Mouse (Mus musculus): ENCODE data around the gene Chic2. TPM values are rescaled to one million over a fixed set of nuclear protein-coding genes. Genes with fewer than 3 reads are reported as not detected.

The Chic2 gene
- polyA plus RNA-seq, 1 experiment: 18.3 TPM

DNA sequence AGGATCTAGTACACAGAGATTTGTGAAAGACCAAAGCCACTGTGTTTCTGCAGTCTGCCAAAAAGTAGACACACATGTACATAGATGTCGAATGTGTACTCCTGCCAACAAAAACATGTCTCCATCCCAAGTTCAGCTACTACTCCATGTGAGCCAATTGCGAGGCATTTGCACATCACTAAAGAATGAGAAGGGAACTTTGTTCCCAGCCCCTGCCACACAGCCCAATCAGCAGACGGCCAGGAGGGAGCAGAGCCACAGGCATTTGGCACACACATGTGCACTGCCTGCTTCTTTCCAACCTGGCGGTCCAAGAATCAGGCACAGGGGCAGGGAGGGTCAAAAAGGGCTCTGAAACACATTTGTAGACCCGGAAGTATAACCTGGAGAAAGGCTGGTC, 81.8 kb downstream of the Chic2 start:
- Histone ChIP-seq H3K4me1 (ENCODE audit: control insufficient read depth, insufficient read depth, low read length) (no peaks in the 10 kb centered on the region), H3K27ac (ENCODE audit: control insufficient read depth, insufficient read depth, low read depth, low read length, poor library complexity) (no peak overlapping the region), H3K4me3 (replicated peaks; ENCODE audit: control insufficient read depth, low read depth, low read length) (no peak overlapping the region)
- no peak for TF ChIP-seq CTCF (IDR thresholded peaks at IDR 0.05; ENCODE audit: control insufficient read depth, insufficient read depth, low read length)
- no peak for TF ChIP-seq POLR2A (IDR thresholded peaks at IDR 0.05; ENCODE audit: borderline replicate concordance, control insufficient read depth, low read depth, low read length)
- WGBS: 68% methylated on average over 5 of the region's 5 CpGs

DNA sequence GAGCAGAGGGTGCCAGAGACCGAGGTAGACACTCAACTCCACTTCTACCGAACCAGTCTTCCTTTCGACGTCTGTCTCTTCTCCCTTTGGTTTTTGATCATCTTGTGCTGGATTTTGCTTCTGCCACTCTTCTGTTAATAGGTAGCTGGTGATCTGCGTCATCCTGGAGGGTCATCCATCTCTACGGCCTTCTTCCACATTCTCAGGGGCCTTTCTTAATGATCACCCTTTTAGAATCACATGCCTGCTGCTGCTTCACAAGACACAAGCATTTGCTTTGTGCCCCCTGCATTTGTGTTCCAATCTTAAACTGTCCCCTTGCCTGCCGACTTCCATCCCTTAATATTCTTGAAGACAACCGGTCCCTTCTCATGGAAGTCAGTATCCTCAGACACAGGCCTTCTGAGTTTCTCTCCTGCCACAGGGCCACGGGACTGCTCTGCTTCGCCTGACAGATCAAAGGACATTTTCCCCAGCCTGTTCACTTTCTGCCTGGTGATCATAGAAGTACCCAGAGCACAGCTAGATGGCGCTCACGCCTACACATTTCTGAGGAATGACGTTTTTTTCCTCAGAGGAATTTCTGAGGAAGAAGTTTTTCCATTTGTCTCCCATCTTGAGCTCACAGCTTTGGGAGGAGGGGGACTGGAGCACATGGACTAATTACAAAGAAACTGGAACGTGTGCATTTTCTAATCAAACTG, 83.6 kb downstream of the Chic2 start:
- Histone ChIP-seq H3K4me3 (replicated peaks; ENCODE audit: control insufficient read depth, low read depth, low read length) (no peak overlapping the region), H3K4me1 (ENCODE audit: control insufficient read depth, insufficient read depth, low read length) (no peaks in the 10 kb centered on the region), H3K27ac (ENCODE audit: control insufficient read depth, insufficient read depth, low read depth, low read length, poor library complexity) (no peak overlapping the region)
- TF ChIP-seq POLR2A (IDR thresholded peaks at IDR 0.05; ENCODE audit: borderline replicate concordance, control insufficient read depth, low read depth, low read length) (no peak), CTCF (IDR thresholded peaks at IDR 0.05; ENCODE audit: control insufficient read depth, insufficient read depth, low read length) (peak; percentile 18; the same call in 1 of the 2 replicates)
- WGBS: 34% methylated on average over 14 of the region's 14 CpGs

DNA sequence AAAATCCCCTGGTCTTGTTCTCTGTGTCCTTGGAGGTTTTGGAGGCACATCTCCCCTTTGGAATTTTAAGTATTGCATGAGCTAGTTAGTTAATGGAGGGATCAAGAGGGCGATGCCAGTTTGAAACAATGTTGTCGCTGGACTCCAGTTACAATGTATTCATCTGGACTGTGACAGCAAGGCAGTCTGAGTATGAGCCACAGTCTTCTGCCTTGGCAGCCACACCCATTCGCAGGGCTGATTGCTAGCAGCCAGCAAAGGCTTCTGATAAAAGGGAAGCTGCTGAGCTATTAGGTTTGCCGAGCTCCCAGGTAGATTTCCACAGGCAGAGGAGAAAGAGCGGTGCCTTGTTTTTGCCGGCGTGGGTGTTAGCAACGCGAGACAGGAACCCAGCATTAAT, 84.3 kb downstream of the Chic2 start:
- Histone ChIP-seq H3K4me1 (ENCODE audit: control insufficient read depth, insufficient read depth, low read length) (no peaks in the 10 kb centered on the region), H3K27ac (ENCODE audit: control insufficient read depth, insufficient read depth, low read depth, low read length, poor library complexity) (no peak overlapping the region), H3K4me3 (replicated peaks; ENCODE audit: control insufficient read depth, low read depth, low read length) (no peak overlapping the region)
- 48% methylated on average over 9 of the region's 9 CpGs for WGBS
- no peak for TF ChIP-seq POLR2A (IDR thresholded peaks at IDR 0.05; ENCODE audit: borderline replicate concordance, control insufficient read depth, low read depth, low read length)
- TF ChIP-seq CTCF (IDR thresholded peaks at IDR 0.05; ENCODE audit: control insufficient read depth, insufficient read depth, low read length): no peak

DNA sequence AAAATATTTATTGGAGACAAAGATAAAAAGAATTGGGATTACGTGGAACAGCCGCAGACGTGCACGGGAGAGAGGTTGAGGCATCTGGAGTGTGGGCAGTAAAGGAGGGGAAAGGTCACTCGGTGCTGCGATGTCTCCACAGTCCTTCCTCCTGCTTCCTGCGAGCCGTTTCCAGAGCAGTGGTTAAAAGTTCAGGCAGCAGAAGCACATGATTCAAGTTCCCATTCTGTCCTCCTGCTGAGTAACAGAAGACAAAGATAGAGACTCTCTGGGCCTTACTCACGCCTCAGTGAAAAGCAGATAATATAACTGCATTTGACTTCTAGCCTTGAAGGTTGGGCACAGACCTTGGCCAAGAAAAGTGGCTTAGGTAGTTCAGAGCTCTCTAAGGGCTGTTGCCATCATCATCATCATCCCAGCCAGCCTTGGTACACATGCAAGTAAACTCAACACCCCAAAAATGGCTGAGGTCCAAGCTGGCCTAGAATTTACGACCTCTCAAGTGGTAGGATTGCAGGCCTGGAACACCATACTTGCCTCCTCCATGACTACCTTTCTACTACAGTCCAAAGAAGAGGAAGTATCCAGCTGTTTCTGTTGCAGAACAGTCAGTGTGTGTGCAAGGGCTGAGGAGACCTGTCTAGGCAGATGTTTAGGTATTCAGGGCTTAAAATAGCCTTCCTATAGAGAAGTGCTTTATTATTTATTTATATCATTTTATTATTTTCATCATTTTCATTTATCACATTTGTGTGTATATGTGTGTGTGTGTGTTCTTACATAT, 87.1 kb downstream of the Chic2 start:
- WGBS: 27% methylated on average over 10 of the region's 10 CpGs
- Histone ChIP-seq H3K4me1 (ENCODE audit: control insufficient read depth, insufficient read depth, low read length) (no peaks in the 10 kb centered on the region), H3K4me3 (replicated peaks; ENCODE audit: control insufficient read depth, low read depth, low read length) (no peak overlapping the region), H3K27ac (ENCODE audit: control insufficient read depth, insufficient read depth, low read depth, low read length, poor library complexity) (no peak overlapping the region)
- TF ChIP-seq CTCF (IDR thresholded peaks at IDR 0.05; ENCODE audit: control insufficient read depth, insufficient read depth, low read length) (no peak), POLR2A (IDR thresholded peaks at IDR 0.05; ENCODE audit: borderline replicate concordance, control insufficient read depth, low read depth, low read length) (no peak)

DNA sequence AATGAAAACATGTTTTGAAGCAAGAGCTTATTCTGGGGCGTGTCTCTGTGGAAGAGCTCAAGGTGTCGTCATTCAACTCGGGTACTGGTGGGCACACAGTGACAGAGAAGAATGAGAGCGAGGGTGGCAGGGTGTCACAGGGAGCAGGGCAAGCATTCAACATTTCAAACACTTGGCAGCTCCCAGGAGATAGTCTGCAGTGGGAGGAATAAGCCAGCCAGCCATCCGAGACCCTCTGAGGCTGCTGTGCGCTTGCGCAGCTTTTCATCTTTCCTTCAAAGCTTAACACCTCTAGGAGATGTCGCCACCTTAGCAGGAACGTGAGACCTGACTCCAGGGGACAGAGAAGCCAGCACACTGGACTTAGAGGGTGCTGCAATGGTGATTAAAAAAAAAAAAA, 88.2 kb downstream of the Chic2 start:
- Histone ChIP-seq H3K27ac (ENCODE audit: control insufficient read depth, insufficient read depth, low read depth, low read length, poor library complexity) (no peak overlapping the region), H3K4me3 (replicated peaks; ENCODE audit: control insufficient read depth, low read depth, low read length) (no peak overlapping the region), H3K4me1 (ENCODE audit: control insufficient read depth, insufficient read depth, low read length) (no peaks in the 10 kb centered on the region)
- WGBS: 55% methylated on average over 9 of the region's 9 CpGs
- no peak for TF ChIP-seq CTCF (IDR thresholded peaks at IDR 0.05; ENCODE audit: control insufficient read depth, insufficient read depth, low read length)
- TF ChIP-seq POLR2A (IDR thresholded peaks at IDR 0.05; ENCODE audit: borderline replicate concordance, control insufficient read depth, low read depth, low read length): no peak

DNA sequence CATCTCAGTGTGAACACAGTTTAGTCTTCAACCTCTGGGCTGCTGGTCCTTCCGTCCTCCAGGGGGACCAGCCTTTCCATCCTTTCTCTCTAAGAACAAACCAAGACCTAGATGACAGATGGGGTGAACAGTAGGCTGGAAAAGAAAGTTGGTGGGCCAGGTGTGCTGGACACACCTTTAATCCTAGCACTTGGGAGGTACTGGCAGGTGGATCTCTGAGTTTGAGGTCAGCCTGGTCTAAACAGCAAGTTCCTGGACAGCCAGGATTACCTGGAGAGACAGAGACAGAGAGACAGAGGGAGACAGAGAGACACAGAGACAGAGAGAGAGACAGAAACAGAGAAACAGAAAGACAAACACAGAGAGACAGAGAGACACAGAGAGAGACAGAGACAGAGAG, 89.0 kb downstream of the Chic2 start:
- WGBS: 74% methylated on average over 1 of the region's 1 CpGs
- Histone ChIP-seq H3K4me3 (replicated peaks; ENCODE audit: control insufficient read depth, low read depth, low read length) (no peak overlapping the region), H3K27ac (ENCODE audit: control insufficient read depth, insufficient read depth, low read depth, low read length, poor library complexity) (no peak overlapping the region), H3K4me1 (ENCODE audit: control insufficient read depth, insufficient read depth, low read length) (no peaks in the 10 kb centered on the region)
- TF ChIP-seq CTCF (IDR thresholded peaks at IDR 0.05; ENCODE audit: control insufficient read depth, insufficient read depth, low read length) (no peak), POLR2A (IDR thresholded peaks at IDR 0.05; ENCODE audit: borderline replicate concordance, control insufficient read depth, low read depth, low read length) (no peak)

DNA sequence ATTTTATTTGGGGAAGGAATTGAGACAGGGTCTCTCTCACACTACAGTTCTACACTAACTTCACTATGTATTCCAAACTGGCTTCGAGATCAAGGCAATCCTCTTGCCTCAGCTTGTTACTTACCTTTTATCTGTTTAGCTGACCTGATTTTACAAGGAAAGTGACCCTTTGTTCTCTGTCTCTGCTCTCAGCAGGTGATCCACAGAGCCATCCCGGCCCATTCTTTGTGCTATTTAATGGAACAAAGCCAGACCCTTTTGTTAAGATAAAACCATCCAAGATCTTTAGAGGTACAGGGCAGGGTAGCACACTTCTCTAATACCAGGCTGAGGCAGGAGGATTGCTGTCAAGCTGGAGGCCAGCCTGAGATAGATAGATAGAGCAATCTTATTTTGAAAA, 91.6 kb downstream of the Chic2 start:
- no peaks in the 10 kb centered on the region; the same call in 1 of the 2 replicates for H3K4me1 ChIP-seq (ENCODE audit: control insufficient read depth, insufficient read depth, low read length)
- no peak overlapping the region for H3K27ac ChIP-seq (ENCODE audit: control insufficient read depth, insufficient read depth, low read depth, low read length, poor library complexity)
- WGBS: 62% methylated on average over 2 of the region's 2 CpGs
- no peak overlapping the region for H3K4me3 ChIP-seq (replicated peaks; ENCODE audit: control insufficient read depth, low read depth, low read length)
- TF ChIP-seq CTCF (IDR thresholded peaks at IDR 0.05; ENCODE audit: control insufficient read depth, insufficient read depth, low read length) (no peak), POLR2A (IDR thresholded peaks at IDR 0.05; ENCODE audit: borderline replicate concordance, control insufficient read depth, low read depth, low read length) (no peak)

DNA sequence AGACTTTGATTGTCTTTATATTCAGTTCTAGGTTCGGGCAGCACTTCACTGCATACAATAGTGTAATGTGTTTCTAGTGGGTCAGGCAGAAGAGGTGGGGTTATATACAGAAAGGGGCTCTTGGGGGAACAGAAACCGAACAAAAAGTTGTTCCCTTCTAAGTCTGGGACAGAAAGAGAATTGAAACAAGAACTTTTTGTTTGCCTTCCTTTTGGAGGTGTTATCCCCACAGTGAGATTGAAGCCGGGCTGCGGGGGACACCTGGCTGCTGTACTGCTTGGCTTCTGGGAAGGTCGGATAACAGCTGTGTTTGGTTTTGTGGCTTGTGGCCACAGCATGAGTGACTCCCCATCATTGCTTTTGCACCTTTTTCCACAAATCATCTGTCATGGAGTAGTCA, 93.2 kb downstream of the Chic2 start:
- no peak for TF ChIP-seq POLR2A (IDR thresholded peaks at IDR 0.05; ENCODE audit: borderline replicate concordance, control insufficient read depth, low read depth, low read length)
- TF ChIP-seq CTCF (IDR thresholded peaks at IDR 0.05; ENCODE audit: control insufficient read depth, insufficient read depth, low read length): no peak
- WGBS: 55% methylated on average over 5 of the region's 5 CpGs
- H3K4me1 ChIP-seq (ENCODE audit: control insufficient read depth, insufficient read depth, low read length): no peaks in the 10 kb centered on the region; the same call in 1 of the 2 replicates
- no peak overlapping the region for H3K4me3 ChIP-seq (replicated peaks; ENCODE audit: control insufficient read depth, low read depth, low read length)
- H3K27ac ChIP-seq (ENCODE audit: control insufficient read depth, insufficient read depth, low read depth, low read length, poor library complexity): no peak overlapping the region

Data from bone marrow, adult 2 months (tissue).